Mouse (Mus musculus) myocyte (in vitro differentiated cells): ENCODE measurements around the gene Nelfe.
"Not testable (repeated sequence)": the region's sequence is repeated elsewhere in the genome, so short reads cannot be mapped to it uniquely, and the experiment has no call there.

Experiments
- CEBPB ChIP-seq: IDR thresholded peaks from 2 replicates; pipeline ENCODE4 v1.6.1; 2011; ENCODE audit warnings: mild to moderate bottlenecking, moderate library complexity; ENCODE audit not compliant: poor library complexity, insufficient read depth, severe bottlenecking
- E2F4 ChIP-seq: IDR thresholded peaks from one replicate; pipeline ENCODE4 v1.6.1; 2011; ENCODE audit warnings: mild to moderate bottlenecking, control low read depth, moderate library complexity; ENCODE audit not compliant: insufficient read depth
- MAX ChIP-seq: IDR thresholded peaks from one replicate; pipeline ENCODE4 v1.6.1; 2011; ENCODE audit warnings: low read depth, mild to moderate bottlenecking, control low read depth
- MYOD1 ChIP-seq, 3 experiments: IDR thresholded peaks; one replicate each; pipeline ENCODE4 v1.6.1; 2011; ENCODE audit warnings: control low read depth in 2 of 3, low read depth in 2 of 3, mild to moderate bottlenecking in 2 of 3, moderate library complexity in 1 of 3; ENCODE audit not compliant: insufficient read length in 2 of 3, control insufficient read depth in 1 of 3
- MYOG ChIP-seq, 3 experiments: IDR thresholded peaks; one replicate each; pipeline ENCODE4 v1.6.1; 2011; ENCODE audit warnings: control low read depth in 2 of 3, low read depth in 2 of 3, mild to moderate bottlenecking in 2 of 3; ENCODE audit not compliant: insufficient read length in 2 of 3, control insufficient read depth in 1 of 3, insufficient read depth in 1 of 3
- POLR2A ChIP-seq: IDR thresholded peaks from one replicate; pipeline ENCODE4 v1.6.1; 2011; ENCODE audit warnings: low read depth, mild to moderate bottlenecking, control low read depth, moderate library complexity; ENCODE audit not compliant: insufficient read length
- POLR2AphosphoS2 ChIP-seq: IDR thresholded peaks from one replicate; pipeline ENCODE4 v1.6.1; 2011; ENCODE audit warnings: low read depth, control low read depth; ENCODE audit not compliant: insufficient read length
- SRF ChIP-seq: IDR thresholded peaks from one replicate; pipeline ENCODE4 v1.6.1; 2011; ENCODE audit warnings: low read depth; ENCODE audit not compliant: control insufficient read depth, insufficient read length
- TCF12 ChIP-seq: IDR thresholded peaks from one replicate; pipeline ENCODE4 v1.6.1; 2011; ENCODE audit warnings: mild to moderate bottlenecking, control low read depth; ENCODE audit not compliant: poor library complexity, insufficient read depth, severe bottlenecking
- TCF3 ChIP-seq: IDR thresholded peaks from one replicate; pipeline ENCODE4 v1.6.1; 2011; ENCODE audit warnings: low read depth, control low read depth; ENCODE audit not compliant: insufficient read length
- USF1 ChIP-seq: IDR thresholded peaks from one replicate; pipeline ENCODE4 v1.6.1; 2011; ENCODE audit warnings: low read depth, mild to moderate bottlenecking, control low read depth, moderate library complexity

- TF ChIP-seq POLR2AphosphoS2; MAX; POLR2A; USF1; TCF12; MYOD1 (IDR thresholded peaks at IDR 0.05; ENCODE audit: control insufficient read depth in 1 of 3, insufficient read length in 2 of 3, low read depth in 2 of 3); MYOG (IDR thresholded peaks at IDR 0.05; ENCODE audit: control insufficient read depth in 1 of 3, insufficient read depth in 1 of 3, insufficient read length in 2 of 3, low read depth in 2 of 3); E2F4; SRF; CEBPB; TCF3: not testable (repeated sequence)
These were observed 39.8 kb upstream of the Nelfe start for GRCm38 (mm10) chr17:34810411-34810810.
